Mouse (Mus musculus) midbrain, embryonic 11.5 days (tissue): ENCODE data around the gene Lgi1. TPM values are rescaled to one million over a fixed set of nuclear protein-coding genes. Genes with fewer than 3 reads are reported as not detected.

Experiments
- ATAC-seq: fragments of 200-750 bp; cut with Nextera tagmentation; 2 replicates; pipeline ENCODE4 v1.8.0; 2017; ENCODE audit warnings: moderate TSS enrichment, moderate library complexity; ENCODE audit not compliant: low FRiP score
- DNase-seq: peaks from one replicate; pipeline ENCODE4 v3.0.0; 2015; ENCODE audit warnings: low spot score; ENCODE audit errors: missing footprints
- H3K27ac ChIP-seq: fragments of 300-500 bp; sonication (generic); 2 replicates; pipeline ENCODE4 v1.5.1; 2014; ENCODE audit warnings: low read depth, low read length
- H3K27me3 ChIP-seq: fragments of 300-500 bp; sonication (generic); 2 replicates; pipeline ENCODE4 v1.6.1; 2014; ENCODE audit warnings: mild to moderate bottlenecking, low read length, moderate library complexity, mixed read lengths; ENCODE audit not compliant: control insufficient read depth, insufficient read depth
- H3K36me3 ChIP-seq: fragments of 300-500 bp; sonication (generic); 2 replicates; pipeline ENCODE4 v1.6.1; 2014; ENCODE audit warnings: mild to moderate bottlenecking, low read length, moderate library complexity, mixed read lengths; ENCODE audit not compliant: control insufficient read depth, insufficient read depth
- H3K4me1 ChIP-seq: fragments of 300-500 bp; sonication (generic); 2 replicates; pipeline ENCODE4 v1.6.1; 2014; ENCODE audit warnings: low read length; ENCODE audit not compliant: control insufficient read depth, insufficient read depth
- H3K4me2 ChIP-seq: fragments of 300-500 bp; sonication (generic); 2 replicates; pipeline ENCODE4 v1.6.1; 2014; ENCODE audit warnings: mild to moderate bottlenecking, moderate library complexity
- H3K4me3 ChIP-seq: fragments of 300-500 bp; sonication (generic); 2 replicates; pipeline ENCODE4 v1.5.1; 2014; ENCODE audit warnings: low read depth, low read length
- H3K9ac ChIP-seq: fragments of 300-500 bp; sonication (generic); 2 replicates; pipeline ENCODE4 v1.6.1; 2014; ENCODE audit warnings: low read length
- H3K9me3 ChIP-seq: fragments of 300-500 bp; sonication (generic); 2 replicates; pipeline ENCODE4 v1.6.1; 2016; ENCODE audit warnings: low read length; ENCODE audit not compliant: control insufficient read depth
- WGBS: fragments of 180-500 bp; shearing (Covaris S2); extraction: QIAGEN DNeasy Blood & Tissue Kit; methylation state at CpG from one replicate; pipeline ENCODE4 v1.1.7; 2014; 5-methylcytosine and 5-hydroxymethylcytosine counted together
- polyA plus RNA-seq: library from polyadenylated mRNA; unstranded; fragments of >200 nt; fragmentation: Nextera tagmentation; extraction: Ambion mirVana; gene quantifications from 2 replicates; pipeline ENCODE4 v1.2.1, GENCODE M21; 2014

Gene Lgi1
- polyA plus RNA-seq, 1 experiment from 2014 or later = 2.5 TPM

DNA sequence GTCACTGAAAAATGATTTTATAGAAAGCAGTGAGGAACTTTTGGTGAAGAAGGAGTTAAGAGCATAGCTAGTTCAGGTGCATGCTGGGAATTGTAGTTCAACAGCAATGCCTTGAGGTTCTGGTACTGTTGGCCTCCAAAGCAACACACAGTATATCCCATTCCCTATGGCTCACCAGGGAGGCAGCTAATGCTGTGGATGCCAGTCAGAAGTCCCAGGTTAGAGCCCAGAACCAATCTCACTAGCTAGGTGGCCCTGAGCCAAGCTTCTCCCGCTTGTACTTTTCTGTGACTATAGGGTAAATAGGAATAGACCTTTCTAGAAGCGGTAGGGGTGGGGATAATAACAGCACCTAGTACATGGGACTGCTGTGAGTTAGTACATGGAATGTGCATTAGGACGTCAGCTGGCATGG, 5.7 kb upstream of the Lgi1 start:
- peaks cover 1% of the 10 kb centered on the region; the same call in 1 of the 2 replicates for H3K27me3 ChIP-seq
- DNase-seq (peak; percentile 79), ATAC-seq (no peak)
- no peak overlapping the region for H3K27ac ChIP-seq
- no peak overlapping the region for H3K4me3 ChIP-seq
- WGBS = 85% methylated on average over 3 of the region's 3 CpGs
- H3K4me1 ChIP-seq = no peaks in the 10 kb centered on the region; the same call in 1 of the 2 replicates
- no peaks in the 10 kb centered on the region for H3K36me3 ChIP-seq
- no peak overlapping the region for H3K4me2 ChIP-seq
- H3K9ac ChIP-seq = no peak overlapping the region
- H3K9me3 ChIP-seq = no peaks in the 10 kb centered on the region

GRCm38 (mm10) chr19:38259436-38259835, 4.9 kb upstream of the Lgi1 start:
- DNase-seq = peak; percentile 80
- Histone ChIP-seq H3K9me3 (no peaks in the 10 kb centered on the region), H3K27me3 (peaks cover 2% of the 10 kb centered on the region; the same call in 1 of the 2 replicates), H3K27ac (no peak overlapping the region), H3K9ac (no peak overlapping the region), H3K4me3 (no peak overlapping the region), H3K4me1 (peaks cover 3% of the 10 kb centered on the region; the same call in 1 of the 2 replicates), H3K36me3 (no peaks in the 10 kb centered on the region), H3K4me2 (no peak overlapping the region)
- WGBS = 90% methylated on average over 3 of the region's 3 CpGs
- no peak for ATAC-seq

GRCm38 (mm10) chr19:38260346-38260745, 4.0 kb upstream of the Lgi1 start:
- Histone ChIP-seq H3K27ac (no peak overlapping the region), H3K4me1 (peaks cover 8% of the 10 kb centered on the region), H3K36me3 (no peaks in the 10 kb centered on the region), H3K4me2 (no peak overlapping the region), H3K9ac (no peak overlapping the region), H3K4me3 (no peak overlapping the region), H3K27me3 (peaks cover 2% of the 10 kb centered on the region; the same call in 1 of the 2 replicates), H3K9me3 (no peaks in the 10 kb centered on the region)
- WGBS = 77% methylated on average over 4 of the region's 4 CpGs
- ATAC-seq (no peak), DNase-seq (peak; percentile 10)

GRCm38 (mm10) chr19:38261351-38261750, 3.0 kb upstream of the Lgi1 start:
- Histone ChIP-seq H3K36me3 (no peaks in the 10 kb centered on the region), H3K4me2 (no peak overlapping the region), H3K4me3 (no peak overlapping the region), H3K4me1 (peaks cover 8% of the 10 kb centered on the region), H3K27me3 (peaks cover 2% of the 10 kb centered on the region; the same call in 1 of the 2 replicates), H3K27ac (no peak overlapping the region), H3K9ac (no peak overlapping the region), H3K9me3 (no peaks in the 10 kb centered on the region)
- WGBS = 83% methylated on average over 5 of the region's 5 CpGs
- DNase-seq (peak; percentile 17), ATAC-seq (no peak)

- Histone ChIP-seq H3K9ac (no peak overlapping the region; the same call in 1 of the 2 replicates), H3K27ac (no peak overlapping the region), H3K4me2 (peak overlapping the region; percentile 41), H3K9me3 (no peaks in the 10 kb centered on the region), H3K4me1 (peaks cover 8% of the 10 kb centered on the region), H3K27me3 (peaks cover 2% of the 10 kb centered on the region; the same call in 1 of the 2 replicates), H3K4me3 (peak overlapping the region; percentile 18), H3K36me3 (no peaks in the 10 kb centered on the region)
- ATAC-seq = peak; percentile 58; the same call in 1 of the 2 replicates
- peak; percentile 91 for DNase-seq
- WGBS = 13% methylated on average over 14 of the region's 14 CpGs
Measured at GRCm38 (mm10) chr19:38263829-38264504, 369 bp upstream of the Lgi1 start.

DNA sequence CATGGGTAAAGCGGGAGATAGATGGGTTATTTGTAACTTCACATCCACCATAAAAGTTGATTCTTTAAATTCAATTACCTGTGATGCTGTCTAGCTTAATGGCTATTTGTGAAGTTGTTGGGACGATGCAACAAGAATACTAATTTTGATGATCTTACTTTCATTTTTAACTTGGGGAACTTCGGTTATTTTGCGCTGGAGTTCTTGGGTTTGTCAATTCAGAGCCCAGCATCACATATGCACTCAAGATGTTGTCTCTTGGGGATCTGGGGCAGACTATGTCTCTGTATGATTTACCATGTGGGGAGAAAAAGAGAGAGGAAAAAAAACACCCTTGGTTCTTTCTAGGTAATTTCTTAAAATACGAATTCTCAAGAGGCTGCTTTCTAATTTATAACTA, 1.4 kb downstream of the Lgi1 start:
- H3K27me3 ChIP-seq = peaks cover 2% of the 10 kb centered on the region; the same call in 1 of the 2 replicates
- no peak for DNase-seq
- H3K36me3 ChIP-seq = no peaks in the 10 kb centered on the region
- peaks cover 8% of the 10 kb centered on the region for H3K4me1 ChIP-seq
- no peak overlapping the region for H3K4me2 ChIP-seq
- WGBS = 84% methylated on average over 5 of the region's 5 CpGs
- no peaks in the 10 kb centered on the region for H3K9me3 ChIP-seq
- no peak for ATAC-seq
- H3K27ac ChIP-seq = no peak overlapping the region
- no peak overlapping the region for H3K4me3 ChIP-seq
- H3K9ac ChIP-seq = no peak overlapping the region

DNA sequence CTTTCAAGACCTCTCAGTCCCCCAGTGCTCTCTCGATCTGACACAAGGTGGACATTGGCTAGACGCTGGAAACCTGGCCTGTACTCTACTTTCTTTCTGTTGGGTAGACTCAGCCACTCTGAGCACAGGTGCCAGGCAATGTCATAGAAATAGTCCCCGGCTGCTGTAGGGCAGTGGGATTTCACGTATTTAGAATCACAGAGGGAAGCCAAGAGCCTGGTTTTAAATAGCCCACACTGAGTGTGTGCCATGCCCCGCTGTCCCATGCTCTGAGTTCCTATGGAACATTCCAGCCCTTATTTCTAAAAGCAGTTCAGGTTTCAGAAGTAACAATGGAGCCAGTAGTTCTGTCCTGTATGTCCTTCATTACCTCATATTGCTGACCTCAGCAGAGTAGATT, 3.1 kb downstream of the Lgi1 start:
- H3K9ac ChIP-seq = no peak overlapping the region
- 88% methylated on average over 5 of the region's 5 CpGs for WGBS
- H3K36me3 ChIP-seq = no peaks in the 10 kb centered on the region
- DNase-seq (no peak), ATAC-seq (no peak)
- H3K4me2 ChIP-seq = no peak overlapping the region
- no peaks in the 10 kb centered on the region for H3K9me3 ChIP-seq
- H3K27me3 ChIP-seq = peaks cover 2% of the 10 kb centered on the region; the same call in 1 of the 2 replicates
- H3K4me1 ChIP-seq = peaks cover 8% of the 10 kb centered on the region
- no peak overlapping the region for H3K27ac ChIP-seq
- H3K4me3 ChIP-seq = no peak overlapping the region

GRCm38 (mm10) chr19:38271071-38271470, 6.7 kb downstream of the Lgi1 start:
- no peaks in the 10 kb centered on the region for H3K4me1 ChIP-seq
- no peak overlapping the region for H3K9ac ChIP-seq
- no peak overlapping the region for H3K4me3 ChIP-seq
- peak; percentile 77 for DNase-seq
- H3K9me3 ChIP-seq = no peaks in the 10 kb centered on the region
- H3K36me3 ChIP-seq = no peaks in the 10 kb centered on the region
- H3K27me3 ChIP-seq = no peaks in the 10 kb centered on the region
- ATAC-seq = no peak
- H3K27ac ChIP-seq = no peak overlapping the region
- H3K4me2 ChIP-seq = no peak overlapping the region
- 51% methylated on average over 6 of the region's 6 CpGs for WGBS

GRCm38 (mm10) chr19:38273820-38274219, 9.5 kb downstream of the Lgi1 start:
- no peak for ATAC-seq
- Histone ChIP-seq H3K27ac (no peak overlapping the region), H3K4me3 (no peak overlapping the region), H3K4me1 (no peaks in the 10 kb centered on the region), H3K27me3 (no peaks in the 10 kb centered on the region), H3K4me2 (no peak overlapping the region), H3K36me3 (no peaks in the 10 kb centered on the region), H3K9ac (no peak overlapping the region), H3K9me3 (no peaks in the 10 kb centered on the region)
- 59% methylated on average over 7 of the region's 7 CpGs for WGBS
- peak; percentile 81 for DNase-seq
